Mouse (Mus musculus) layer of hippocampus, adult 2 months (tissue): ENCODE data around the gene Git1. TPM values are rescaled to one million over a fixed set of nuclear protein-coding genes. Genes with fewer than 3 reads are reported as not detected.

Experiments
- DNase-seq, 2 experiments: peaks; one replicate each; pipeline ENCODE4 v3.0.0; 2022; ENCODE audit warnings: low spot score in 2 of 2
- H3K27ac ChIP-seq: fragments of 200-600 bp; 2 replicates; pipeline ENCODE4 v1.8.1; 2022
- H3K4me3 ChIP-seq: fragments of 200-600 bp; 2 replicates; pipeline ENCODE4 v1.8.1; 2022; ENCODE audit warnings: mild to moderate bottlenecking
- CTCF ChIP-seq: fragments of 200-600 bp; conservative IDR thresholded peaks from 2 replicates; pipeline ENCODE4 v1.8.1; 2022; ENCODE audit warnings: antibody characterized with exemption, mild to moderate bottlenecking, moderate library complexity
- total RNA-seq, 2 experiments: library from RNA; stranded (reverse); gene quantifications; 2 replicates each; pipeline ENCODE4 v1.2.3; 2021

The Git1 gene
- total RNA-seq, 2 experiments from 2014 or later: 295 to 316 TPM

DNA sequence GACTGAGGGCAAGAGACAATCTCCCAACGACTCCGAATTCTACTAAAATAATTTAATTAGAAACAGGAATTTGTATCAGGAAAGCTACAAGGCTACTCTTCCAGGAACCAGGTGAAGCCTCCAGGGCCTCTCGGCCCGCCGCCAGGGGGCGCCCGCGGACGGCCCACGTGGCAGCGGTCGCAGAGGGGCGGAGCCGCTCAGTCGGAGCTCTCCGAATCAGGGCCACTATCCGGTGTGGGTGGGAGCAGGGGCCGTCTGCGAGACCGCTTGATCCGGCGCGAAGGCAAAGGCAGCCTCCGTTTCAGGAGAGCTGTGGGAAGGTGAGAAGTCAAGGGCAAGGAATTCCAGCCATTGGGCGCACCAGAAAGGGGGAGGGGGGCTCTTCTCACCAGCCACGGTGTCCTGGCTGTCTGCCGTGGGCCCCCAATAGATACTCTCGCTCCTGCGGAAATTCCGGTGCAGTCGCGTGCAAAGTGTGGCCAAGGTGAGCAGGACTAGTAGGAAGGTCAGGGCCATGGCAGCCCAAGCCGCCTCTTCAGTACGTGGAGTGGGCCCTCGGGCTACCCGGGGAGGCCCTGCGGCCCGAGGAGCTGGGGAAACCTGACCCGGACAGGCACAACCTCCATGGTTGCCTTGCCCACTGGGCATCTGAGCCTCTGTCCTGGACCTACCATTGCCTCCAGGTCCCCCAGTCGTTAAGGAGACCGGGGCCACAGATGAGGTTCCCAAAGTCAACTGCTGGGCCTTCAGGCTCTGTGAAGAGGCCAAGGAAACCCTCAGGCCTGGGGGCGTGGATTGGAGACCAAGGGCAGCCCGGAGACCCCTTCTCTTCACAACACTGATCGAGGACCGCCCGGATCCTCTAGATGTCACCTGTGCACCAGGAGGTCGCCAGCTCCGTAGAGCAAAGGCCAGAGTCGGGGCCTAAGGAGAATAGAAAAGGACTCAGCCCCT is 15.0 kb downstream of the Git1 start:
- peak overlapping the region; percentile 62 for H3K4me3 ChIP-seq
- peak; percentile 84 to 91 for DNase-seq
- peak overlapping the region; percentile 85 for H3K27ac ChIP-seq
- peak; percentile 100 for TF ChIP-seq CTCF

GRCm38 (mm10) chr11:77511336-77511735 is 18.0 kb downstream of the Git1 start:
- no peak for TF ChIP-seq CTCF
- no peak for DNase-seq
- Histone ChIP-seq H3K27ac (no peak overlapping the region), H3K4me3 (no peak overlapping the region)

DNA sequence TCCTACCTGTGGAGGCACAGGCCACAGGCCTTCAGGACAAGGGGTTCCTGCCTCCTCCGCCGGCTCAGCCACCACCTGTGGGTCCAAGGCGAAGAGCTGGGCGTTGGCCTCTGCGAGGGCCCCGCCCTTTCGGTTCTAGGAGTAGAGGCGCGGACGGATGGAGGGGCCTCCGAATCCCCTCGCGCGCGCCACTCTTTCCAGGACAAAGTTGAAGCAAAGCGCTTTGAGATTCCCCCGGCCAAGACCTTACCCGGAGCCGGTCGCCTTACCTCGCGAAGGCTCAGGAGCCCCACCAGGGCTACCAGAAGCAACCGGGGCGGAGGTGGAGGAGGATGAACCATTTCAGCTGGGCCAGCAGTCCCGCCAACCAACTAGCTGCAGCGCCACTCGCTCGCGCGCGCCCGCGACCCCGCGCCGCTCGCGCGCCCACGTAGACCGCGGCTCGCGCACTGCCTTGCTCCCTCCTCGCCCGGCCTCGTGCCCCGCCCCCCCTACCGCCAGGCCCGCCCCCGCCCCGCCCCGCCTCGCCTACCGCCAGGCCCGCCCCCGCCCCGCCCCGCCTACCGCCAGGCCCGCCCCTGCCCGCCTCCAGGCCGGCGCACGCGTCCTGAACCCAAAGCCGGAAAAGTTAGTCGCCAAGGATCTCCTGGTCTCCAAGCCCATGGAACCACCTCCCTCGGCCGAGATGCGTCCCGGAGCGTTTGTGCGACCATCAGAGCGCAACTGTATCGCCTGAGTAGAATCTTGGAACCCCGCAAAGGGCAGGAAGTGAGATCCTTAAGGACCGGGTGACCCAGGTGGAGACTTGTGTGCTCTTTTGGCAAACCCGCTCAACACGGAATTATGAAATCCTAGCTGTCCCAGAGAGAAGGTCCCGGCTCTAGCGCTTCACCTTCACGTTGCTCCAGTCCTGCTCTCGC is 19.8 kb downstream of the Git1 start:
- peak overlapping the region; percentile 80 for H3K27ac ChIP-seq
- H3K4me3 ChIP-seq: peak overlapping the region; percentile 79
- no peak; the same call in 1 of the 2 replicates for TF ChIP-seq CTCF
- DNase-seq: peak in 1 of 2 experiments; percentile 64

DNA sequence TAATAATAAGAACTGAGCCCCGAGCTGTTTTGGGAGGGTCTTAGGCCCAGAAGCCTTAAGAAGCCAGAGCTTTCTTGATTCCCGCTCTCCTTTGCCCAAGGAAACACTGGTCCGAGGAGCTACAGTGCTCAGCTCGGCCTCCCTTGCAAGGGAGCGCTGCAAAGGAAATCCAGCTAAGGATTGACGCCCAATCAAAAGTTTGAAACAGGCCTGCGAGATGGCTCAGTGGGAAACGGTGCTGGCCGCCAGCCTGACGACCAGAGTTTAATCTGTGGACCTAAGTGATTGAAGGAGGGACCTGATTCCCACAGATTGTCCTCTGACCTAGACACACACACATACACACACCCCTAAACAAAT is 20.4 kb downstream of the Git1 start:
- no peak for TF ChIP-seq CTCF
- peak overlapping the region; percentile 56 for H3K4me3 ChIP-seq
- DNase-seq: no peak
- peak overlapping the region; percentile 67; the same call in 1 of the 2 replicates for H3K27ac ChIP-seq

- peak overlapping the region; percentile 61 for H3K4me3 ChIP-seq
- no peak overlapping the region; the same call in 1 of the 2 replicates for H3K27ac ChIP-seq
- TF ChIP-seq CTCF: no peak
- DNase-seq: no peak
Measured at GRCm38 (mm10) chr11:77514281-77514831, 21.0 kb downstream of the Git1 start.

DNA sequence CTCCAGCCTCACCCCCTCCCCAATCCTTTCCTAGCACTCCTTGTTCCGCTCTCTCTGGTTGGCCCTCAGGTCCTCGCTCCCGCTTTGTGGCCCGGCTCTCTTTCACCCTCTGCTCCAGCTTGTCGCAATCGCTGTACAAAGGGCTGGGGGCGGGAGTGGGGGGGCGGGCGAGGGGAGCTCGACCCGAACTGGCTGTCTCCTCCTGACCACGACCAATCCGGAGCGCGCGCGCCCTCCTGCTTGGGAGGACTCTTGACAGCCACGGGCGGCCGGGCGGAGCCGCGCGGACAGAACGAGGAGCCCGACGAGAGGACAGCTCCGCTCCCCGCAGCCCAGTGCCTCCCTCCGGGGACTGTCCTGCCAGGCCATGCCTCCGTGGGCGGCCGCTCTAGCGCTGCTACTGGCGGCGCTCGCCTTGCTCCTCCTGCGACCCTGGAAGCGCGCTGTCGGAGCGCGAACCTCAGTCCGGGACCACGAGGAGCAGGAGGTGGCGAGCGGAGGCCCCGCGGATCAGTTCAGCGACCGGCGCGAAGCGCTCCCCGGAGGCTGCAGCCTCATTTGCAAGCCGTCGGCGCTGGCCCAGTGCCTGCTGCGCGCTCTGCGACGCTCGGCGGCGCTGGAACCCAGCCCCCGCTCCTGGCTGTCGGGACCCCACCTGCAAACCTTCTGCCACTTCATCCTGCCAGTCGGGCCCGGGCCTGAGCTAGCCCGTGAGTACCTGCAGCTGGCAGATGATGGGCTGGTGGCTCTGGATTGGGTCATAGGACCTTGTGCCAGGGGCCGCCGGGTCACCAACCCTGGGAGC is 21.7 kb downstream of the Git1 start, which contains the start of gene Abhd15:
Abhd15 (plus strand) TSS at position 290 of the 805 bp plus-strand sequence.
- peak within 1 kb of the TSS; percentile 61; the same call in 1 of the 2 replicates for H3K27ac ChIP-seq
- peak within 1 kb of the TSS; percentile 61 for H3K4me3 ChIP-seq
- no peak for DNase-seq
- no peak for TF ChIP-seq CTCF

- Histone ChIP-seq H3K4me3 (peak within 1 kb of the TSS; percentile 61), H3K27ac (peak within 1 kb of the TSS; percentile 61; the same call in 1 of the 2 replicates)
- TF ChIP-seq CTCF: no peak
- no peak for DNase-seq
Measured at GRCm38 (mm10) chr11:77515637-77516552, 22.5 kb downstream of the Git1 start, which contains the start of gene Trp53i13. Gene Trp53i13, minus strand, starts transcription at chr11:77515980.

- H3K4me3 ChIP-seq: no peak overlapping the region
Measured at GRCm38 (mm10) chr11:77516553-77517425, 23.4 kb downstream of the Git1 start.

DNA sequence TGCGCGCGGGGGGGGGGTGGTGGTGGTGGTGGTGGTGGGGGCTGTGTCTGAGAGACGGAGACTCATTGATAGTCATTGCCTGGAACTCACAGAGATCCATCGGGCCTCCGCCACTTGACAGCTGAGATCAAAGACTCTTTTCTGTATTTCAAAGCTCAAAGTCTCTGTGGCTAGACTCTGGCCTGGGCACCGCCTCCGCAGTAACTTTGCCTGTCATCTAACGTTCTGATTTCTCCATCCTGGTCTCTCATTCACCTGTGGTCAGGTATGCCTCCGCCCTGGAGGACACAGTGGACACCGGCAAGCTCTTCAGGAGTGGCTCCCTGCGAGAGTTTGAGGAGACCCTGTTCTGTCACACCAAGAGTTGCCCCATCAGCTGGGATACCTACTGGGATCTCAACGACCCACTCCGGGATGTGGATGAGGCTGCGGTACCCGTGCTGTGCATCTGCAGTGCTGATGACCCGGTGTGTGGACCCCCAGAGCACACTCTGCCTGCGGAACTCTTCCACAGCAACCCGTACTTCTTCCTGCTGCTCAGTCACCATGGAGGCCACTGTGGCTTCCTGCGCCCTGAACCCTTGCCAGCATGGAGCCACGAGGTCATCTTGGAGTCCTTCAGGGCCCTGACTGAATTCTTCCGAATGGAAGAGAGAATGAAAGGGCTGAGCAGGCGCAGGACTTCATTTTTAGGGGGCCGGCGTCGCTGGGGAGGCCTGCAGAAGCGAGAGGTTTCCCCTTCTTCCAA is 24.9 kb downstream of the Git1 start:
- H3K27ac ChIP-seq: peak overlapping the region; percentile 62
- no peak for TF ChIP-seq CTCF
- H3K4me3 ChIP-seq: no peak overlapping the region
- DNase-seq: no peak

More at GRCm38 (mm10) chr11:77516553-77517425, 23.4 kb downstream of the Git1 start:
- no peak for TF ChIP-seq CTCF
- no peak overlapping the region for H3K27ac ChIP-seq
- no peak for DNase-seq
